Mouse (Mus musculus) liver, embryonic 14 days (tissue): ENCODE data around the gene Olfr402. TPM values are rescaled to one million over a fixed set of nuclear protein-coding genes. Genes with fewer than 3 reads are reported as not detected.

Experiments used
- polyA plus RNA-seq: library from polyadenylated mRNA; depleted of rRNA; stranded (reverse); fragments of >200 nt; gene quantifications from 2 replicates; pipeline ENCODE4 v1.2.3, GENCODE M21; 2012; rRNA removed

Gene Olfr402
- not detected in 2 replicates for polyA plus RNA-seq

DNA sequence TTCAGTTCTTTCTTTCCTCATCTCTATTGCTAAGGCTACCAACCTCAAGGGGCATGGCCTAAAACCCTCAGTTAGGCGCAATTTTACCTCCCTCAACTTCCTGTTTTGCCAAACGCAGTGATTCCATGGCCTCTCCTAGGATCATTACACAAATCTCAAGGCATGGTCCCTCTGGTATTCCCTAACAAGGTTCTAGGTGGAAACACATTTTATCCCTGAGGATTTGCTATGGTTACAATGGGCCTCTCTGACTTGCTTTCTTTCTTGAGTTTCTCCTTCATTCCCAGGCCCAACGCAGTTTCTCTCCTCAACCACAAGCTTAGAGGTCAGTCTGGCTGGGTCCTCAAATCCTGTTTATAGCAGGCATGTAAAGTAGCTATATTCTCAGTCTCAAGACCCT lies at the start of gene Olfr402:
Olfr402 (plus strand) TSS at position 301 of the 400 bp plus-strand sequence.

DNA sequence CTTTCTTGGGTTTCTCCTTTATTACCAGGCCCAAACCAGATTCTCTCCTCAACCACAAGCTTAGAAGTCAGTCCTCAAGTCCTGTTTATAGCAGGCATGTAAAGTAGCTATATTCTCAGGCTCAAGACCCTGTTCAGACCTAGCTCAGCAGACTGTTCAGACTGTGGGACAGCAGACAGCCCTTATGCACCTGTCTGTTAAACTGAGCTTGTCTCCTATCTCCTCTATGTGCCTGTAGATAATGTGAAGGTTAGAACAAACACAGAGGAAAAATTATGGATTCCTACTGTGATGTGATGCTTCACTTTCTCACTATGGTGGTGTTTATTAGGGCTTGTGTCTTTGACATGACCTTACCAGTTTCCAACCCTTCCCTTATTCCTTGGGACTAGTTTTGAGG lies 39.9 kb upstream of the Olfr402 start, which contains the start of gene Olfr401:
Olfr401 (plus strand) TSS at position 301 of the 400 bp plus-strand sequence.

DNA sequence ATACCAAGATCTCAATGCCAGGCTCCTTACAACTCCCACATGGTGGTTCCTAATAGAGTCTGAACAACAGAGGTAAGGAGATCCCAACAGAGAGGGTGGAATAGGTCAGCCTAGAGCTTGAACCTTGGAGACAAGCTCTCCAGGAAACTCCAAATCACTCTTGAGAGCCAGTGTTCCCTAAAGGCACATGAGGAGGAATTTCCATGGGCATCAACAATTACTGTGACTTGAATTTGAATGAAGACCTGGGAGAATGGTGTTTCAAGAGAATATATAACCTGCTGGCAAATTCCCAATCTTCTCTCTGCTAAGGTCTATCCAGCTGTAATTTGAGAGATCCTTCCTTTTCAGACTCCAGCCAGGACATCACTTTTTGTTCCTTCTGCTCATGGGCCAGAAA lies 32.6 kb downstream of the Olfr402 start, which contains the start of gene Olfr403:
Olfr403 (plus strand) TSS at position 301 of the 400 bp plus-strand sequence.

Other genes with a start within 250 kb of the Olfr402 start
- gene Olfr395, start 244.2 kb upstream of the Olfr402 start, polyA plus RNA-seq = not detected in 2 replicates
- not detected in 2 replicates for gene Olfr23, start 216.9 kb upstream of the Olfr402 start, polyA plus RNA-seq
- gene Olfr397, start 192.7 kb upstream of the Olfr402 start, polyA plus RNA-seq = not detected in 2 replicates
- not detected in 2 replicates for gene Olfr398, start 163.1 kb upstream of the Olfr402 start, polyA plus RNA-seq
- not detected in 2 replicates for gene Olfr139, start 97.0 kb upstream of the Olfr402 start, polyA plus RNA-seq
- gene Olfr399, start 96.9 kb upstream of the Olfr402 start, polyA plus RNA-seq = not detected in 2 replicates
- not detected in 2 replicates for gene Zfp616, start 83.6 kb upstream of the Olfr402 start, polyA plus RNA-seq
- not detected in 2 replicates for gene Olfr401, start 39.8 kb upstream of the Olfr402 start, polyA plus RNA-seq
- gene Olfr403, start 32.7 kb downstream of the Olfr402 start, polyA plus RNA-seq = not detected in 2 replicates
- not detected in 2 replicates for gene Olfr43, start 57.9 kb downstream of the Olfr402 start, polyA plus RNA-seq
- gene Olfr406, start 106.3 kb downstream of the Olfr402 start, polyA plus RNA-seq = not detected in 2 replicates
- not detected in 2 replicates for gene Olfr59, start 130.2 kb downstream of the Olfr402 start, polyA plus RNA-seq
- gene Olfr410, start 184.5 kb downstream of the Olfr402 start, polyA plus RNA-seq = not detected in 2 replicates
- gene Olfr411, start 199.1 kb downstream of the Olfr402 start, polyA plus RNA-seq = not detected in 2 replicates
- not detected in 2 replicates for gene Olfr412, start 208.5 kb downstream of the Olfr402 start, polyA plus RNA-seq